Mouse (Mus musculus) midbrain, embryonic 14.5 days (tissue): ENCODE results near the gene Rorc. TPM values are rescaled to one million over a fixed set of nuclear protein-coding genes. Genes with fewer than 3 reads are reported as not detected.
A peak's percentile ranks its signal among the peaks of the same experiment; 100 is the strongest.

Experiments
- ATAC-seq: fragments of 200-750 bp; cut with Nextera tagmentation; 2 replicates; pipeline ENCODE4 v1.8.0; 2017; ENCODE audit warnings: moderate number of reproducible peaks, moderate library complexity; ENCODE audit not compliant: low FRiP score, low TSS enrichment
- DNase-seq: peaks from one replicate; pipeline ENCODE4 v3.0.0-alpha.2; 2015
- H3K27ac ChIP-seq: fragments of 300-500 bp; sonication (generic); replicated peaks from 2 replicates; pipeline ENCODE4 v1.5.1; 2014; ENCODE audit warnings: mild to moderate bottlenecking, low read depth, low read length, moderate library complexity
- H3K27me3 ChIP-seq: fragments of 300-500 bp; sonication (generic); 2 replicates; pipeline ENCODE4 v1.6.1; 2014; ENCODE audit warnings: low read length, control low read depth, mixed read lengths; ENCODE audit not compliant: control insufficient read depth, insufficient read depth
- H3K36me3 ChIP-seq: fragments of 300-500 bp; sonication (generic); 2 replicates; pipeline ENCODE4 v1.6.1; 2014; ENCODE audit warnings: low read length, control low read depth; ENCODE audit not compliant: control insufficient read depth, insufficient read depth
- H3K4me1 ChIP-seq: fragments of 300-500 bp; sonication (generic); 2 replicates; pipeline ENCODE4 v1.6.1; 2014; ENCODE audit warnings: mild to moderate bottlenecking, antibody characterized with exemption, low read length, control low read depth; ENCODE audit not compliant: control insufficient read depth, insufficient read depth
- H3K4me2 ChIP-seq: fragments of 300-500 bp; sonication (generic); 2 replicates; pipeline ENCODE4 v1.6.1; 2014; ENCODE audit warnings: mild to moderate bottlenecking, low read length, moderate library complexity
- H3K4me3 ChIP-seq: fragments of 300-500 bp; sonication (generic); replicated peaks from 2 replicates; pipeline ENCODE4 v1.5.1; 2014; ENCODE audit warnings: low read depth, low read length
- H3K9ac ChIP-seq: fragments of 300-500 bp; sonication (generic); replicated peaks from 2 replicates; pipeline ENCODE4 v1.6.1; 2014; ENCODE audit warnings: mild to moderate bottlenecking, low read length, moderate library complexity
- H3K9me3 ChIP-seq: fragments of 300-500 bp; sonication (generic); 2 replicates; pipeline ENCODE4 v1.6.1; 2016; ENCODE audit warnings: low read length, control low read depth, mixed read lengths; ENCODE audit not compliant: control insufficient read depth
- WGBS: fragments of 180-500 bp; shearing (Covaris S2); extraction: QIAGEN DNeasy Blood & Tissue Kit; methylation state at CpG from one replicate; pipeline ENCODE4 v1.1.7; 2014; 5-methylcytosine and 5-hydroxymethylcytosine counted together
- polyA plus RNA-seq: library from polyadenylated mRNA; unstranded; fragments of >200 nt; fragmentation: Nextera tagmentation; extraction: Ambion mirVana; gene quantifications from 2 replicates; pipeline ENCODE4 v1.2.1, GENCODE M21; 2014

The Rorc gene
- polyA plus RNA-seq, 1 experiment from 2014 or later: 0.43 TPM

- H3K4me2 ChIP-seq: no peak overlapping the region
- 5% methylated on average over 1 of the region's 1 CpGs for WGBS
- 0 out of 2 replicates have a peak, but pooled peaks cover 4% of the 10 kb centered on the region for H3K4me1 ChIP-seq
- H3K9me3 ChIP-seq: no peaks in the 10 kb centered on the region
- 0 out of 2 replicates have a peak, but pooled peaks cover 7% of the 10 kb centered on the region for H3K27me3 ChIP-seq
- H3K27ac ChIP-seq: no peak overlapping the region
- no peaks in the 10 kb centered on the region for H3K36me3 ChIP-seq
- no peak overlapping the region for H3K9ac ChIP-seq
- ATAC-seq (no peak), DNase-seq (peak; percentile 64)
- no peak overlapping the region for H3K4me3 ChIP-seq
Measured at GRCm38 (mm10) chr3:94360812-94361211, 11.8 kb upstream of the Rorc start.

GRCm38 (mm10) chr3:94362138-94362537 lies 10.5 kb upstream of the Rorc start, which contains the start of gene C2cd4d:
Gene C2cd4d, plus strand, starts transcription at chr3:94362438.
- ATAC-seq (no peak), DNase-seq (no peak)
- H3K27me3 ChIP-seq: 0 out of 2 replicates have a peak, but pooled peaks cover 7% of the 10 kb centered on the region
- peak within 1 kb of the TSS; percentile 80 for H3K9ac ChIP-seq
- H3K4me3 ChIP-seq: peak within 1 kb of the TSS; percentile 53
- H3K36me3 ChIP-seq: no peaks in the 10 kb centered on the region
- H3K4me1 ChIP-seq: 0 out of 2 replicates have a peak, but pooled peaks cover 4% of the 10 kb centered on the region
- H3K9me3 ChIP-seq: no peaks in the 10 kb centered on the region
- no peak within 1 kb of the TSS for H3K27ac ChIP-seq
- WGBS: 18% methylated on average over 7 of the region's 7 CpGs
- peak within 1 kb of the TSS; percentile 85 for H3K4me2 ChIP-seq

GRCm38 (mm10) chr3:94363291-94364153 lies 9.1 kb upstream of the Rorc start:
- peak overlapping the region; percentile 80 for H3K9ac ChIP-seq
- H3K4me2 ChIP-seq: peak overlapping the region; percentile 85
- ATAC-seq: peak; percentile 69
- H3K27me3 ChIP-seq: 0 out of 2 replicates have a peak, but pooled peaks cover 7% of the 10 kb centered on the region
- H3K9me3 ChIP-seq: no peaks in the 10 kb centered on the region
- peak; percentile 78 for DNase-seq
- peak overlapping the region; percentile 53 for H3K4me3 ChIP-seq
- H3K36me3 ChIP-seq: no peaks in the 10 kb centered on the region
- H3K27ac ChIP-seq: peak overlapping the region; percentile 68
- 6% methylated on average over 87 of the region's 97 CpGs for WGBS
- H3K4me1 ChIP-seq: 0 out of 2 replicates have a peak, but pooled peaks cover 4% of the 10 kb centered on the region

- WGBS: 4% methylated on average over 23 of the region's 23 CpGs
- peak overlapping the region; percentile 68 for H3K27ac ChIP-seq
Measured at GRCm38 (mm10) chr3:94364154-94364526, 8.5 kb upstream of the Rorc start.

GRCm38 (mm10) chr3:94366761-94367160 lies 5.8 kb upstream of the Rorc start:
- Histone ChIP-seq H3K27ac (no peak overlapping the region), H3K9me3 (no peaks in the 10 kb centered on the region), H3K4me3 (no peak overlapping the region), H3K27me3 (0 out of 2 replicates have a peak, but pooled peaks cover 7% of the 10 kb centered on the region), H3K4me2 (no peak overlapping the region), H3K9ac (no peak overlapping the region), H3K4me1 (0 out of 2 replicates have a peak, but pooled peaks cover 4% of the 10 kb centered on the region), H3K36me3 (no peaks in the 10 kb centered on the region)
- ATAC-seq (peak; percentile 14; the same call in 1 of the 2 replicates), DNase-seq (peak; percentile 92)
- WGBS: 24% methylated on average over 3 of the region's 3 CpGs

More at GRCm38 (mm10) chr3:94364154-94364526, 8.5 kb upstream of the Rorc start:
- no peaks in the 10 kb centered on the region for H3K36me3 ChIP-seq
- H3K4me1 ChIP-seq: 0 out of 2 replicates have a peak, but pooled peaks cover 4% of the 10 kb centered on the region
- ATAC-seq (0 out of 2 replicates have a peak, but pooled peaks have one; percentile 61), DNase-seq (no peak)
- H3K9ac ChIP-seq: peak overlapping the region; percentile 80
- 0 out of 2 replicates have a peak, but pooled peaks cover 7% of the 10 kb centered on the region for H3K27me3 ChIP-seq
- H3K4me2 ChIP-seq: peak overlapping the region; percentile 85
- peak overlapping the region; percentile 53 for H3K4me3 ChIP-seq
- H3K9me3 ChIP-seq: no peaks in the 10 kb centered on the region

- DNase-seq: no peak
- Histone ChIP-seq H3K27ac (no peak overlapping the region), H3K27me3 (0 out of 2 replicates have a peak, but pooled peaks cover 7% of the 10 kb centered on the region), H3K4me2 (no peak overlapping the region), H3K36me3 (no peaks in the 10 kb centered on the region), H3K9ac (no peak overlapping the region), H3K4me1 (0 out of 2 replicates have a peak, but pooled peaks cover 4% of the 10 kb centered on the region), H3K4me3 (no peak overlapping the region), H3K9me3 (no peaks in the 10 kb centered on the region)
- 82% methylated on average over 6 of the region's 6 CpGs for WGBS
- ATAC-seq: no peak
Measured at GRCm38 (mm10) chr3:94367511-94367910, 5.1 kb upstream of the Rorc start.

GRCm38 (mm10) chr3:94368631-94369030 lies 4.0 kb upstream of the Rorc start:
- Histone ChIP-seq H3K4me2 (no peak overlapping the region), H3K27ac (no peak overlapping the region), H3K4me1 (peaks cover 9% of the 10 kb centered on the region), H3K9me3 (no peaks in the 10 kb centered on the region), H3K27me3 (peaks cover 10% of the 10 kb centered on the region; the same call in 1 of the 2 replicates), H3K4me3 (no peak overlapping the region), H3K9ac (no peak overlapping the region), H3K36me3 (no peaks in the 10 kb centered on the region)
- DNase-seq (no peak), ATAC-seq (no peak)
- WGBS: 73% methylated on average over 6 of the region's 6 CpGs

GRCm38 (mm10) chr3:94369709-94370108 lies 2.9 kb upstream of the Rorc start:
- no peak for DNase-seq
- Histone ChIP-seq H3K4me1 (peaks cover 9% of the 10 kb centered on the region), H3K36me3 (no peaks in the 10 kb centered on the region), H3K27ac (no peak overlapping the region), H3K9me3 (no peaks in the 10 kb centered on the region), H3K4me3 (no peak overlapping the region), H3K9ac (no peak overlapping the region), H3K4me2 (no peak overlapping the region), H3K27me3 (peaks cover 10% of the 10 kb centered on the region; the same call in 1 of the 2 replicates)
- ATAC-seq: no peak
- WGBS: 58% methylated on average over 2 of the region's 2 CpGs
